Mouse (Mus musculus): Measurements from ENCODE around the gene Mrpl12.

DNA sequence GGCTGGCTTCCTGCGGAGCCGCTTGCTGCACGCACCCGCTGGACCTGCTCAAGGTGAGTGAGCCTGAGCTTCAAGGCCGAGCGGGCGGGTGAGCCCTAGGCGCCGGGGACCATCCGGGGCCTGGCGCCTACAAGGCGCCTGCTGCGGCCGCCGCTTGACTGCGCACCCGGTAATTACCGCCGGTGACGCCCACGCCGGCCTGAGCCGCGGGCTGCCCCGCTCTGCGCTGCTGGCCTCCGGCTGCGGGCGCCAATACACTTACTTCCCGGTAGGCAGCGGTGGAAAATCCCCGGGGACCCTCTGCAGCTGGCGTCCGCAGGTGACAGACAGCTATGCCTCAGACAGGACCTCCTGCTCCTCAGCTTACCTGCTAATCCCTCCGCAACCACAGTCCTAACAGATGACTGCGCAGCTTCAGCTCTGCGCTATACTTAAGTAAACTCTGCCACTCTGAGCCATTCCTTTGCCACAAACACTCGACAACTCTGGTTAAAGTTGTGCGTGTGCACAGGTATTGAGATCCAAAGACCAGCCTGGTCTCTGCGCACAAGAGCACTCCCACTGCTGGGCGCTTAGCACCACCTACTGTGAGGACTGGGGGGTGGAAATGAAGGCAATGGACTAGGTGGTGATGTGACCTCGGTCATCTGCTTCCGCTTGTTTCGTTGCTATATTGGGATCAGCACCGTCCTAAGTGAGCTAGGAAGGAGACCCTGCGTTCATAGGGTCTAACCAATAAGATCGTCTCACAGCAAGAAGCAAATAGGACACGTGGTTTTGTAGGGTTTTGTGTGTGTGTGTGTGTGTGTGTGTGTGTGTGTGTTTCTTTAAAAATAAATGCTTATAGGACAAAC is 7.8 kb downstream of the Mrpl12 start:
- TF ChIP-seq CTCF (IDR thresholded peaks at IDR 0.05; ENCODE audit: borderline replicate concordance, insufficient read depth, low read length): no peak
- no peak for TF ChIP-seq POLR2A (IDR thresholded peaks at IDR 0.05; ENCODE audit: low read depth, low read length)

All from embryonic fibroblast, embryonic 13.5 days (primary cell).